Mouse (Mus musculus) spleen, postnatal 36 days (tissue): ENCODE measurements around the gene Snapc4.

ENCODE experiments used
- DNase-seq, 2 experiments: peaks; one replicate each; pipeline ENCODE4 v3.0.0; 2022; ENCODE audit warnings: low spot score in 2 of 2, mixed read lengths in 1 of 2

The Snapc4 gene

DNA sequence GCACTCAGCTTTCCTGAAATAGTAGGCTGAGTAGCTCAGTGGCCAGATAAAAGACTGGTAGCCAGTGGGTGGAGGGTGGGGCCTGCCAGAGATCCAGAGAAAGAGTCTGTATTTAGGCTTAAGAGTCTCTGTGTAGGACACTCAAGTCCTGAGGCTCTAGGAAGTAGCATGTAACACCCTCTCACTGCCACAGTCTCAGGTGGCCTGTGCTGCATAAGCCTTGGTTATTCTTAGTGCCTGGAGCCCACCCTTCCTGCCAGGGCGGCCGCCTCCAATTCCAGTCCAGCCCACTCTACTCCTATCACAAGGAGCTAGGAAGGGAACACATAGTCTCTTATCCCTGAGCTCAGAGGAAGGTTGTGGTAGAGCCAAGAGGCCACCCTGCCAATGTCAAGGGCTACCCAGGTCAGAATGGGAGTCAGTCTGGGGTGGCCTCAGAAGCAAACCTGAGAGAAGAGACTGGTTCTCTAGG, 38.9 kb downstream of the Snapc4 start:
- no peak for DNase-seq

DNA sequence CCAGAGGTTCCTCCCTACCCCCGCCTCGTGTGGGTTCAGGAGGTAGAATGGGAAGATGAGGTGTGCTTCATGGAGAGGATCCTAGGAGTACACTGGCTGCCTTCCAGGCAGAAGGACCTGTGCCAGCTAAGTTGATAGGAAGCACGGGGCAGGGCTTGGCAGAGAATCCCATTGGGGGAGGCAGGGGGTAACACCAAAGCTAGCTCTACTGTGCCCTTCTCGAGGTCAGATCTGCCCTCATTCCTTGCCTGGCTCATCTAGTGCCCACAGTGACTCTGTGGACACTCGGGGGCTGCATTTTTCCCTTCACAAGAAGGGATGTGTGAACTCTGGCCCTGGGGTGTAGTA, 41.3 kb downstream of the Snapc4 start:
- no peak for DNase-seq

DNA sequence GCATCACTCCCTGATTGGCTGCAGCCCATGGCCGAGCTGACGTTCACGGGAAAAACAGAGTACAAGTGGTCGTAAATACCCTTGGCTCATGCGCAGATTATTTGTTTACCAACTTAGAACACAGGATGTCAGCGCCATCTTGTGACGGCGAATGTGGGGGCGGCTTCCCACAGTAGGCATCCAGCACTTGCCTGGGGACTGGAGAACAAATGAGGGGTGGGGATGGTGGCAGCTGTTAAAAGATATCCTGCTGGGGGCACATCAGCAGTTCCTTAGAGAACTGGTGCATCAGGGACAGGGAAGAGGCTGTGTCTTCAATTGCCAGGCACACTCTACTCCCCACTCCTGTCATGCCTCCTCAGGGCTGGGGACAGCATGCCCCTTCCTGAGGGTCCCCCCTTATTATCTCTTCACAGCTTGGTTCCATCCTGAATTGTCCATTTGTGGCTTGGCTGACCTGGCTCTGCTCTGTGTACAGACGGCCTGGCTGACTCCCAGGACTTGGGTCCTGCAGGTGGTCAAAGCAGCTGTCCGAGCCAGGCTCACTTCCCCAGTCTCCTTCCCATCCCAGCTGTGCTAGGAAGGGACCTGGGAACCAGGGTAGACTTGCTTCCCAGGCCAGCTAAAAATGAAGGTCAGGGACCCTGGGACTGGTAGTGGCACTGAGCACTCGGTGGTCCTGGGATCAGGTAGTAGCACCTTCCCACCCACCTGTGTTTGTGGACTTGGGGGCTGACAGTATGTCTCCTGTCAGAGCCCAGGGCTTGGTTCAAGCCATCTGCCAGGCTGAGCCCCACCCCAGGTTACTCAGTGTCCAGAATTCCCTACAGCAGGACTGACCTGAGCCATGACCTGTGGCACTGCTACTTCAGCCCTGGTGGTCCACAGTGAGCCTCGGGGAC, 41.9 kb downstream of the Snapc4 start:
- DNase-seq: no peak

DNA sequence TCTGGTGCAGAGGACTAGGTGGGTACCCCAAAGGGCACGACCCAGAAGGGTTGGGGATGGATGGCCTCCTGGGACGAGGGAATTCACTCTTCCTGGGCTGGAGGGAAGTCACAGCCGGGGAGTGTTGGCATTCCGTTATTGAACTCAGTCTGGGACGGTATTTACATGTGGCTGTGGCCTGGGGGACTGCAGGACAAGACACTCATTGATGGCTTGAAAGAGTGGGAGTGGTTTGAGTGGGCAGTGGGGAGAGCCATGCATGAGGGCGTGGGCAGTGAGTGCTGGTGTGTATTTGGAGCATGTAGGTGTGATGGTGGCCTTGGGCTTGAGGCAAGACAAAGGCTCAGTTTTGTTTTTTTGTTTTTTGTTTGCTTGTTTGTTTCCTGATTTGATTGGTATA, 49.8 kb downstream of the Snapc4 start:
- DNase-seq: no peak

DNA sequence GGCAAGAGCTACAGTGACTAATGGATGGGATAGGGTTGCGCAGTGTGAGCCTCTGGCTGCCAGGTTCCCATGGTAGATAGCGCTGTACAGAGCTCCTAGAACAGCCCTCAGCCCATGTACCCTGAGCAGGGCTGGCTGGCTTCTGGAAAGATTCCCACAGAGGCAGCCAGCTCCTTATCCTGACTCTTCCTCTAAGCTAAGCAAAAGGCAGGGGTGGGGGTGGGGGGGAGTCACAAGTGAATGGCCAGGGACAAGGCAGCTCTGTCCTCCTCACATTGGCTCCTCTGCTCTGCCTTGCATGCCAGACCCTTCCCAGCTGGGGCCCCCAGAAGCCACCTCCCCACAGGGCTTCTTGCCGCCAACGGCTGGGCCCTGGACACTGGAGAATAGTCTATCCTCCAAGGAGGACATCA, 50.4 kb downstream of the Snapc4 start:
- no peak for DNase-seq

DNA sequence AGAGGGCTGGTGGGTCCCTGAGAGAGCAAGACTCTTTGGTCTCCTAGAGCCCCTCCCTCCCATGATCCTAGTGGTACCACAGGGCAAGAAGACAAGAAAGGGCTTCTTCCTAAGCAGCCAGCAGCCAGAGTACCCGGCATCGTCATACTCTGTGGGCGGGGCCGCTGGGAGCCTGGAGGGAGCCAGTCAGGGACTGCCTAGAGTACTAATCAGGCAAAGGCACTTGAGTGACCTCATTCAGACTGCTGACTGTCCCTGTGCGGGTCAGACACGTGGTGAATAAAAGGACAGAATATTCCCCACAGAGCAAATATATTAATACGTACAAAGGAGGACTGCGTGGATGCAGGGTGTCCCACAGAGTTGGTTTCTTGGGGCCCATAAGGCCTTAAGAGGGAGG, 51.1 kb downstream of the Snapc4 start:
- no peak for DNase-seq

DNA sequence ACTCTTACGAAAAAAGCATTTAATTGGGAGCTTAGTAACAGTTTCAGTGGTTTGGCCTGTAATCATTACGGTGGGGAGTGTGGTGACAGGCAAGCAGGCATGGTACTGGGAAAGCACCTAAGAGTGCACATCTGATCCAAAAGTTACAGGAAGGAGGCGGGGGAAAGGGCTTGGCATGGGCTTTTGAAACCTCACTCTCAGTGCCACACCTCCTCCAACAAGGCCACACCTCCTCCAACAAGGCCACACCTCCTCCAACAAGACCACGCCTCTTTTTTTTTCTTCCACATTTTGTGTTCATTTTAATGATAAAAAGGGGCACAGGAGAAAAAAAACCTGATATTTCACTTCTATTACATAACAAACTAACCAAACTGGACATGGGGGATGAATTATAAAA, 52.6 kb downstream of the Snapc4 start:
- DNase-seq: no peak

DNA sequence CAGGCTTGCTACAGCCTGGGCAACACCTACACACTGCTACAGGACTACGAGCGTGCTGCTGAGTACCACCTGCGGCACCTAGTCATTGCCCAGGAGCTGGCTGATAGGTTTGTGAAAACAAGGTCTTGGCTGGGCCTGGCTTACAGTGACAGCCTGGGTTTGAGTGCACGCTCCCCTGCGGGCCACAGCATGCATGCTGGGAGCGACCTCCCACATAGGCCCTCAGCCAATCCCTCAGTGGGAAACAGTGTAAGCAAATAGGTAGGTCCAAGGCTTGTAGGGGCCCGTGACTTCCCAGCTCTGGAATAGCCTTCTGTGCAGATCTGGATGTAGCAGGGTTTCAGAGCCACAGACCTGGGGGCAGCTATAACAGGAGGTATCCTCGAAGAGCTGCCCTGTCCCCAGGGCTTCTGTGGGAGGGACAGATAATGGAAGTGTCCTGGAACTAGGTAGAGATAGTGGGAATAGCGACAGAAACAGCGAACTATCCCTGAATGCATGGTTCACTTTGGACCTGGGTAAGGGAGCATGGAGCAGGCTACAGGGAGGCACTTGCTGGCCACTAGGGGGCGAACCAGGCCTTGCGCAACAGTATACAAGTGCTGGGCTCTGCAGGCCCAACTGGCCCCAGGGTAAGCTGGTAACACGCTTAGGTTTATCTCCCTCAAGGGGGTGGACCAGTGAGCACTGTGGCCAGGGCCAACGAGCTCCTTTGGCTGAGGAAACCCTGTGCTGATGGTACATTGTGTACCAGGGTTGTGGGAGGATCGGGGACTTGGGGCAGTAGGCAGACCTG, 54.9 kb downstream of the Snapc4 start:
- DNase-seq: peak; percentile 27 to 37

DNA sequence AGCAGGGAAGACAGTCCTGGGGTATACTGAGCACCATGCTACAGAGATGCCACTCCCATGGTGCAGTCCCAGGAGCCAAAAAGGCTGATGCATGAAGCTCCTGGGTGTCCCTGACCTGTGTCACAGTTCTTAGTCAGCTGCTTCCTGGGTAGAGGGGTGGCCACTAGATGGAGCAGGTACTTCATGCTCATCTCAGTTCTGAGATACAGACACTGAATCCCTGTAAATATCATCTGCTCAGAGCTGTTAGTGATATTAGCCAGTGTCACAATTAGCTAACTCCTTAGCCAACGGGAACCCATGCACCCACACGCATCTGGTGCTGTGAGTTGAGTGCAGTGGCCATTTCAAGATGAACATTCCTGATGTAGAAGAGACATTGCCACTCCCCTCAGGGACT, 55.5 kb downstream of the Snapc4 start:
- DNase-seq: no peak

DNA sequence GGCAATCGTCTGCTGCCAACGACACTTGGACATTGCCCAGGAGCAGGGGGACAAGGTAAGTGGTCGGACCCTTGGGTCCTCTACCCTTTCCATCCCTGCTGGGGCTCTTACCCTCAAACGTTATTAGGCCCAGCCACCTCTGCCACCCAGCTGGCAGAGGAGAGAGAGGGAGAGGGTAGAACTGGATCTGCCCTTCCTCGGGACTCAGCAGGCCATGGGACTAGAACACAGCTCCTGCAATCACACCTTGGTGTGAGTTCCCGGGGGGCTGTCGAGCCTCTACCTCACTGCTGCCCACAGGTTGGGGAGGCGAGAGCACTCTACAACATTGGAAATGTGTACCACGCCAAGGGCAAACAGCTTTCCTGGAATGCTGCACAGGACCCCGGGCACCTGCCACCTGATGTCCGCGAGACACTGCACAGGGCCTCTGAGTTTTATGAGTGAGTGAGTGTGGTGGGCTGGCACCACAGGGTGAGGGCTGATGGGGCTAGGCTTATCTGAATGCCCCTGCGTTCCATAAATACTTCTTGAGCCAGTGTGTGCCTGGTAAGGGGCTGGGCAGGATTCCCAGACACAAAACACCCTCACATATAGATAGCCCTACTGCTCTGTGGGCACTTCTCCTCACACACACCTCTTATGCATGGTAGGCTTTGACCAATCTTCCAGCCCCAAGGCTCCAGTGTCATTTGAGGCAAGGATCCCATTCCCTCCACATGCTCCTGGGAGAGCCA, 56.7 kb downstream of the Snapc4 start:
- no peak for DNase-seq

DNA sequence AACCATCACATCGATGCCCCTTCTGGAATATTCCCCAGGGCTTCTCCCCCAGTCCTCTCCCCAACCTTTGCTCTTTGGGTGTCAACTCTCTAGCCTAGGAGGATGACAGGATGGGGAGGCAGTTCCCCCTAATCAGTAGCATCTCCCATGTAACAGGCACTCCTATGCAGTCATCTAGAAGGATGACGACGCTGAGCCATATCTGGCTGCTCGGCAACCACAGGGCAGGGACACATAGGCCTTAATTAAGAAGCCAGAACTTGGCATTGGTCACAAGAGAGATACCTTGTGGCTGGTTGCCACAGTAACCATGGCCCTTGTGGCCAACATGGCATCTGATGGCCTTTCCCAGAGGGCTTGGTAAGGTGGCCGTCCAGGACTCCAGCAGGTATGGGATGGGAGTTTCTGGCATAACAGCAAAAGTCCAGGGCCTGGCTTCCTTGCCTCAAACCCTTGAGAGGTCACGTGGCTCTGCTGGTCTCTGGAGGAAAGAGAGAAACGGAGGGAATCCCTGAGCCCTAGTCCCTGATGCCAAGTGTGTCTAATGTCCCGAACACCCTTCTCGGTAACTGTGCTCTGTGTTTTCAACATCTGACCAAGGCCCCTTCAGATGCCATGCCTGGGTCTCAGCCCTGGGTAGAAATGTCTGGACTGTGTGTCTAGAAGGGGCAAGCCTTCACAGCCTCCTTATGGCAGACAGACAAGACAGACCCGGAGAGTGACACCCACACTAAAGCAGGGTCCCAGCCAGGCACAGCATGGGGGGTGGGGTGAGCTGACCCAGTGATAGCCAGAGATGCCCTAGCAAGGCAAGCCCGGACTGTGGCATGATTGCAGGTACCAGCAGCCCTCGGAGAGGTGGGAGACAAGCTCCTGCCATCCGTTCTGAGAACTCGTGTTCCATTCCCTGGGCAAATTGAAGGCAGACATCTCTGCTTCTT, 59.9 kb downstream of the Snapc4 start:
- DNase-seq: no peak

DNA sequence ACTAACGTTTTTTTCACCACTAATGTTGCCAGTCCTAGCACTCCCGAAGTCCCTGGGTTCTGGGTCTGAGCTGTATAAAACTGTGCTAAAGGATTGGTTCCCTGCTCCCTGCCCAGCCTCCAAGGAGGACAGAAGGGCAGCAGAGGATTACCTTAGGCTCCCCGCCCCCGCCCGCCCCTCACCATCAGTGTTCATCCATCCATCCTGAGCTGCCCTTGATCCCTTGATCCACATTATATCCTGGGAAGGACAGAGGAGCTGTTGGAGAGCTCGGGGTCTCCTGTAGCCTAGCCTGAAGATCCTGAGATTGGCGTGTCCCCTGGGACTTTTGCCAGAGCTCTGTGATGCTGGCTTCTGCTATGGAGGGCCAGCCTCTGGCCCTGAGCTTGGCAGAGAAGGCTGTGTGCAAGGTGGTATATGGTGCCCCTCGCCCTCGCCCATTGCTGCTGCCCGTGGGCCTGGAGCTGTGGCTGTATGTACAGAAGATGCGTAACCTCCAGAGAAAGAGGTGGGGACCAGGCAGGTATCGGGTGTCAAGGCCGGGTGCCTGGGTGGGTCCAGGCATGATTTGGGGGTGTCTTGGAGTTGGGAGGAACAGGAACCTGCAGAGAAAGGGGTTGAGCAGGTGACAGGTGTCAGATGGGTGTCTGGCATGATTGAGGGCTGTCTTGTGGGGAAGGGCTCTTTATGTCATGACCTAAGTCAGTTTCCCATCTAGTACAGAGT, 60.8 kb downstream of the Snapc4 start:
- no peak for DNase-seq

DNA sequence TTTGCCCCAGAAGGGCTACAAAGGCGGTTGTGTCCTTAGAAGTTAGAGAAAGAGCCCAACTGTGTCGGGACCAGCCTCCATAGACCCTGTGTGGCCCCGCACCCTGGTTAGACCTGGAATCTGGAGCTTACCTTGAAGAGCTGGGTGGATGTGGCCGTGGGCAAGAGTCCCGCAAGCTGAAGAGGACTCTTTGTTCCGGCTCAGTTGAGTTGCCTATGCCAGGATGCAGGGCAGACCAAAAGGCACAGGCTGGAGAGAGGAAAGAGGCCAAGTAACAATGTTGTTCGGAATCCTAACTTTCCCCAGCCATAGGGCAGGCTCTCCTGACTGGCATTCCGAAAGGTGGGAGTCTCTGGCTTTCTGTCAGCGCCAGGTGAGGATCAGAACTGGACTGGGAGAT, 61.3 kb downstream of the Snapc4 start:
- no peak for DNase-seq

DNA sequence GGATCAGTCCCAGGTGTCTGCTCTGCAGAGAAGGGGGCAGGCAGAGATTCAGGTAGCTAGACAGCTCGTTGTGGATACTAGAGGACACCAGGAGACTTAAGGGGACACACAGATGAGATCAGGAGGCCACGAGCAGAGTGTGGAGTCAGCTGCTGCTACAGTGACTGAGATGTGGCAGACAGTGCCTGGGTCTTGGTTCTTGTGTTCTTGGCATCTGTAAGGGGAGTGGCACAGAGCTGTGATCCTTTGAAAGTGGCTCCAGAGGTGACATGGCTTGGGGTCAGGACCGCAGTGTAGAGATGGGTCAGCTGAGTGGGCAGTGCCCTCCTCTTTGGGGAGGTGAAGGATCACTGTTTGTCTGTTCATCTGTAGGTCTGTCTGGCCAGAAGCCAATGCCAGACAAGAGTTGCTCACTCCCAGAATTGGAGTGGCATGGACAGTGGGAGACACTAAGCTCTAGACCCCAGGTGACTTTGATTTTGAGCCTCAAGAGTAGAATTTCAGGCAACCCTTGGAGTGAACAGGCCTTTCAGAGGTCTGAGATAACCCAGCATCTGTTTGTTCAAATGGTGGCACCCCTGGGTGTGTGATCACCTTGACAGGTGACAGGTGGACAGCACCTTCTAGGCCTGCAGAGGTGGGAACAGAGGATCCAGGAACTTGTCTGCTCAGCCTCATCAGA, 62.3 kb downstream of the Snapc4 start:
- no peak for DNase-seq

DNA sequence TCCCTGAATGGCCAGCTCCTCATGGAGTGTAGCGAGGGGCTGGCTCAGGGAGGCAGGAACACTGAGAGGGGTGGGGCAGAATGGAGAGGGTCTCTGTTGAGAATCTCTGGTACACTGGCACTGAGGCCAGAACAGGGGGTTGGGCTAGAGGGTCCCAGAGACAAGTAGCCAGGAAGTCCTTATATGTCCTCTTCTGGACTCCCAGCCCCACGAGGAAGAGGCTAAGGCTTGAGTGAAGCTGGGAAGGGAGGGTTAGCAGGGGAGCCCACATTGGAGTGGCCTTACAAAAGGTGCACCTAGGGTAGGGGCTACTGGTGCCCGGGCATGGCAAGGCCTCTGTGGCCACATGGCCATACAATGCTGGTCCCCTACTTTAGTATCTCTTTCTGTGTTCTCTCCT, 63.1 kb downstream of the Snapc4 start:
- no peak for DNase-seq

DNA sequence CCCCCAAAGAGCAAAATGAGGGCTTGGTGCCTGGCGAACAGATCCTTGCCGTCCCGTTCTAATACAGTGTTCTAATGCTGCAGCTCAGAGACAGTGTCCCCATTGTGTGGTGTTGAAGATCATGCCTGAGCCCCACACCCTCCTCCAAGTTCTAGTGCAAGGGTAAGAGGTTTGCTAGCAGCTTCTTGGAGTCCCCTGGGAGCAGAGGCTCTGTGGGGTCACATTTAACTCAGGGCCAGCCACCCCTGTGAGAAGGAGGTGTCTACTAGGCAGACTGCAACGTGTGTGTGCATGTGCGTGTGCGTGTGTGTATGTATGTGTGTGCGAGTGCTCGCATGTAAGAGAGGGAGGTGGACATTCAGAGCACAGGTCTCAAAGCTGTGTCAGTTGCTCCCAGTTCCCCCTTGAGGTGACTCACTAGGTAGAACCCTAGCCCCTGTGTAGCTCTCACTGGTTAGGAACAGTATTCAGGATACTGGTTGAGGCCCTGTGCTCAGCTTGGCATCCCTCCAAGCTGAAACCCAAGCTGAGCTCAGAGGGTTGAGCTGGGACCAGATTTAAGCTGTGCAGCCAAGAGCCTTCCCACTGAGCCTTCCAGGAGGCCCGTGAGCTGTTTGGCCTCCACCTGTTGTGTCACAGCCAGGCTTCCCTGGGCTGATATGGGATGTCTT, 63.7 kb downstream of the Snapc4 start:
- DNase-seq: no peak

DNA sequence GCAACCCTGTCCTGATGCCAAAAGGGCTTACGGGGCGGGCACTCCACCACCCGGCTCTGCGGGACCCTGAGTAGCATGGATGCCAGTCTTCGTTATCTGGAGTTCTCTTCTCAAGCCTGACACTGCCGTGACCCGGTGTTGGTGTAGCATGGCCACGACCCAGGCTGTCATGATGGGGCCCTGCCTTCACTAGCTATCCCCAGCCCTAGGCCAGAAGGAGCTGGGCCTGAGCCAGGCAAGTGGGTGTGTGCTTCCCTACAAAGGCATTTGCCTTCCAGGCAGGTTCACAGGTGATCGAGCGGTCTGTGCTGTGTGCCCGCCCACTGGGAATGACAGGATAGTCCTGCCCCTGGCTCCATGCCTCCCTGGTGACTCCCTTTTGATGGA, 64.5 kb downstream of the Snapc4 start:
- DNase-seq: no peak

DNA sequence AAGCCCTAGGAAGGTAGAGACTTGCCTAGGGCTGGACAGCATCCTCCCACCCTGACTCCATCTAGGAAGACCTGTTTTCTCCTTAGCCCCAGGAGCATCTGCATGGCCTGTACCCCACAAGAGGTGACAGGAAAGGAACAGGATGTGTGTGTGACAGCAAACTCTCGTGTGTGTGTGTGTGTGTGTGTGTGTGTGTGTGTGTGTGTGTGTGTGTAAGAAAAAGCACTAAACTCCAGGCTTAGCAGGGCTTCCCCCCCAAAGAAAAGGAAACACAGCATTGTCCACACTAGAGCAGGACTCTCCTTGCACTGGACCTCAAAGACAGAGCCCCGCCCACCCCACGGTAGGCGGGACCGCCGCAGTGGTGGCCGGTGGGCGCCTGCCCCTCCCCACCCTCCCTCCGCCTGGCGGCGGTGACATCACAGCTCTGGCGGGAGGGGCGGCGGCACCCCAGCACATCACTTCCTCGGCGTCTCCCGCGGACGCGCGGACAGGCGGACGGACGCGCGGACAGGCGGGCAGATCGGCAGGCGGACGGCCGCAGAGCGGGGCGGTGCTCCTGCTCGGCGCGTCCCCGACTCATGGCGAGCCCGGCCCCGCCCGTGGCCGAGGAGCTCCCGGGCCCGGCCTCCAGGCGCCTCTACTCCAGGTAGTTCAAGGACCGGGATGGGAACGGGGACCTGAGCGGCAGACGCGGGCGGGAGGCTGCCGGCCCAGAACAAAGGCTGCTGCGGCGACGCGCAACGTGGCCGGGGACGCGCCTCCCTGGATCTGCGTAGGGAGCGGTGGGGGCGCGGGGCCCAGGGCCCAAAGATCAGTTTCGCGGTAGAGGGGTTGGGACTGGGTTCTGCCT, 65.2 kb downstream of the Snapc4 start, which contains the start of gene Gpsm1:
Gene Gpsm1, plus strand, starts transcription at position 444 of the 853 bp plus-strand sequence.
- DNase-seq: peak; percentile 67 to 72
